Mouse (Mus musculus): ENCODE measurements around the gene Proca1. TPM values are rescaled to one million over a fixed set of nuclear protein-coding genes. Genes with fewer than 3 reads are reported as not detected.

The Proca1 gene
- polyA plus RNA-seq, 1 experiment from 2014 or later: 2.9 TPM

GRCm38 (mm10) chr11:78177903-78178858, 15.0 kb upstream of the Proca1 start:
- H3K4me2 ChIP-seq (replicated peaks): peak overlapping the region; percentile 55
- H3K9me3 ChIP-seq (ENCODE audit: control insufficient read depth, low read length): no peaks in the 10 kb centered on the region
- peaks cover 5% of the 10 kb centered on the region; the same call in 1 of the 2 replicates for H3K27me3 ChIP-seq (ENCODE audit: control insufficient read depth, insufficient read depth, low read length)
- H3K4me3 ChIP-seq (replicated peaks; ENCODE audit: low read length): peak overlapping the region; percentile 53
- H3K4me1 ChIP-seq (replicated peaks; ENCODE audit: control insufficient read depth, insufficient read depth, low read length): peaks cover 35% of the 10 kb centered on the region
- peak overlapping the region; percentile 66 for H3K27ac ChIP-seq
- WGBS: under 1% methylated on average over 62 of the region's 84 CpGs
- DNase-seq (ENCODE audit: low spot score): peak; percentile 95
- H3K9ac ChIP-seq: peak overlapping the region; percentile 57
- peaks cover 34% of the 10 kb centered on the region for H3K36me3 ChIP-seq (replicated peaks; ENCODE audit: control insufficient read depth, insufficient read depth)
- peak; percentile 87 for ATAC-seq (ENCODE audit: low FRiP score)

GRCm38 (mm10) chr11:78178859-78179437, 14.2 kb upstream of the Proca1 start:
- H3K9ac ChIP-seq: peak overlapping the region; percentile 57
- peak overlapping the region; percentile 53 for H3K4me3 ChIP-seq (replicated peaks; ENCODE audit: low read length)
- H3K27ac ChIP-seq: peak overlapping the region; percentile 66
- H3K9me3 ChIP-seq (ENCODE audit: control insufficient read depth, low read length): no peaks in the 10 kb centered on the region
- H3K4me1 ChIP-seq (replicated peaks; ENCODE audit: control insufficient read depth, insufficient read depth, low read length): peaks cover 37% of the 10 kb centered on the region
- 2% methylated on average over 29 of the region's 29 CpGs for WGBS
- H3K36me3 ChIP-seq (replicated peaks; ENCODE audit: control insufficient read depth, insufficient read depth): peaks cover 34% of the 10 kb centered on the region
- DNase-seq (ENCODE audit: low spot score) (no peak), ATAC-seq (ENCODE audit: low FRiP score) (no peak)
- H3K27me3 ChIP-seq (ENCODE audit: control insufficient read depth, insufficient read depth, low read length): peaks cover 5% of the 10 kb centered on the region; the same call in 1 of the 2 replicates
- peak overlapping the region; percentile 55 for H3K4me2 ChIP-seq (replicated peaks)

GRCm38 (mm10) chr11:78179438-78179999, 13.7 kb upstream of the Proca1 start:
- Histone ChIP-seq H3K4me1 (replicated peaks; ENCODE audit: control insufficient read depth, insufficient read depth, low read length) (peaks cover 42% of the 10 kb centered on the region), H3K4me3 (replicated peaks; ENCODE audit: low read length) (peak overlapping the region; percentile 53), H3K36me3 (replicated peaks; ENCODE audit: control insufficient read depth, insufficient read depth) (peaks cover 34% of the 10 kb centered on the region), H3K27ac (no peak overlapping the region), H3K4me2 (replicated peaks) (peak overlapping the region; percentile 55), H3K9ac (peak overlapping the region; percentile 57; the same call in 1 of the 2 replicates), H3K27me3 (ENCODE audit: control insufficient read depth, insufficient read depth, low read length) (peaks cover 5% of the 10 kb centered on the region; the same call in 1 of the 2 replicates), H3K9me3 (ENCODE audit: control insufficient read depth, low read length) (no peaks in the 10 kb centered on the region)
- 34% methylated on average over 8 of the region's 8 CpGs for WGBS
- no peak for ATAC-seq (ENCODE audit: low FRiP score)
- DNase-seq (ENCODE audit: low spot score): no peak

GRCm38 (mm10) chr11:78180081-78180761, 13.0 kb upstream of the Proca1 start:
- WGBS: 80% methylated on average over 6 of the region's 6 CpGs
- H3K4me1 ChIP-seq (replicated peaks; ENCODE audit: control insufficient read depth, insufficient read depth, low read length): peaks cover 42% of the 10 kb centered on the region
- ATAC-seq (ENCODE audit: low FRiP score): no peak

GRCm38 (mm10) chr11:78181830-78182357, 11.3 kb upstream of the Proca1 start:
- no peak overlapping the region for H3K27ac ChIP-seq
- peak overlapping the region; percentile 79 for H3K4me2 ChIP-seq (replicated peaks)
- peaks cover 3% of the 10 kb centered on the region; the same call in 1 of the 2 replicates for H3K27me3 ChIP-seq (ENCODE audit: control insufficient read depth, insufficient read depth, low read length)
- H3K9ac ChIP-seq: peak overlapping the region; percentile 86
- peak overlapping the region; percentile 79 for H3K4me3 ChIP-seq (replicated peaks; ENCODE audit: low read length)
- H3K4me1 ChIP-seq (replicated peaks; ENCODE audit: control insufficient read depth, insufficient read depth, low read length): peaks cover 40% of the 10 kb centered on the region
- ATAC-seq (ENCODE audit: low FRiP score) (no peak), DNase-seq (ENCODE audit: low spot score) (no peak)
- no peaks in the 10 kb centered on the region for H3K9me3 ChIP-seq (ENCODE audit: control insufficient read depth, low read length)
- peaks cover 34% of the 10 kb centered on the region for H3K36me3 ChIP-seq (replicated peaks; ENCODE audit: control insufficient read depth, insufficient read depth)
- WGBS: 44% methylated on average over 2 of the region's 2 CpGs

More at GRCm38 (mm10) chr11:78180081-78180761, 13.0 kb upstream of the Proca1 start:
- Histone ChIP-seq H3K4me2 (replicated peaks) (no peak overlapping the region), H3K4me3 (replicated peaks; ENCODE audit: low read length) (no peak overlapping the region), H3K9me3 (ENCODE audit: control insufficient read depth, low read length) (no peaks in the 10 kb centered on the region), H3K27me3 (ENCODE audit: control insufficient read depth, insufficient read depth, low read length) (peaks cover 5% of the 10 kb centered on the region; the same call in 1 of the 2 replicates), H3K27ac (no peak overlapping the region), H3K36me3 (replicated peaks; ENCODE audit: control insufficient read depth, insufficient read depth) (peaks cover 34% of the 10 kb centered on the region), H3K9ac (no peak overlapping the region)
- DNase-seq (ENCODE audit: low spot score): no peak

GRCm38 (mm10) chr11:78182450-78182849, 10.7 kb upstream of the Proca1 start:
- 16% methylated on average over 7 of the region's 7 CpGs for WGBS
- H3K4me1 ChIP-seq (replicated peaks; ENCODE audit: control insufficient read depth, insufficient read depth, low read length): peaks cover 34% of the 10 kb centered on the region
- H3K4me2 ChIP-seq (replicated peaks): peak overlapping the region; percentile 79
- H3K9ac ChIP-seq: peak overlapping the region; percentile 86
- ATAC-seq (ENCODE audit: low FRiP score) (no peak), DNase-seq (ENCODE audit: low spot score) (no peak)
- peak overlapping the region; percentile 79 for H3K4me3 ChIP-seq (replicated peaks; ENCODE audit: low read length)
- peak overlapping the region; percentile 96 for H3K27ac ChIP-seq
- peaks cover 34% of the 10 kb centered on the region for H3K36me3 ChIP-seq (replicated peaks; ENCODE audit: control insufficient read depth, insufficient read depth)
- H3K9me3 ChIP-seq (ENCODE audit: control insufficient read depth, low read length): no peaks in the 10 kb centered on the region
- H3K27me3 ChIP-seq (ENCODE audit: control insufficient read depth, insufficient read depth, low read length): no peaks in the 10 kb centered on the region

GRCm38 (mm10) chr11:78182961-78183844, 10.0 kb upstream of the Proca1 start, which contains the start of gene Rpl23a:
TSS of gene Rpl23a (minus strand) at chr11:78183584.
- Histone ChIP-seq H3K36me3 (replicated peaks; ENCODE audit: control insufficient read depth, insufficient read depth) (peaks cover 34% of the 10 kb centered on the region), H3K4me2 (replicated peaks) (peak within 1 kb of the TSS; percentile 79), H3K4me1 (replicated peaks; ENCODE audit: control insufficient read depth, insufficient read depth, low read length) (peaks cover 31% of the 10 kb centered on the region), H3K9me3 (ENCODE audit: control insufficient read depth, low read length) (no peaks in the 10 kb centered on the region), H3K27me3 (ENCODE audit: control insufficient read depth, insufficient read depth, low read length) (no peaks in the 10 kb centered on the region), H3K27ac (peak within 1 kb of the TSS; percentile 96), H3K9ac (peak within 1 kb of the TSS; percentile 86), H3K4me3 (replicated peaks; ENCODE audit: low read length) (peak within 1 kb of the TSS; percentile 79)
- peak; percentile 91 for ATAC-seq (ENCODE audit: low FRiP score)
- peak; percentile 97 for DNase-seq (ENCODE audit: low spot score)
- WGBS: under 1% methylated on average over 38 of the region's 38 CpGs
